Mouse (Mus musculus): Measurements from ENCODE around the gene Dnmt3c. TPM values are rescaled to one million over a fixed set of nuclear protein-coding genes. Genes with fewer than 3 reads are reported as not detected.

Gene Dnmt3c
- polyA plus RNA-seq, 1 experiment from 2014 or later = not detected

DNA sequence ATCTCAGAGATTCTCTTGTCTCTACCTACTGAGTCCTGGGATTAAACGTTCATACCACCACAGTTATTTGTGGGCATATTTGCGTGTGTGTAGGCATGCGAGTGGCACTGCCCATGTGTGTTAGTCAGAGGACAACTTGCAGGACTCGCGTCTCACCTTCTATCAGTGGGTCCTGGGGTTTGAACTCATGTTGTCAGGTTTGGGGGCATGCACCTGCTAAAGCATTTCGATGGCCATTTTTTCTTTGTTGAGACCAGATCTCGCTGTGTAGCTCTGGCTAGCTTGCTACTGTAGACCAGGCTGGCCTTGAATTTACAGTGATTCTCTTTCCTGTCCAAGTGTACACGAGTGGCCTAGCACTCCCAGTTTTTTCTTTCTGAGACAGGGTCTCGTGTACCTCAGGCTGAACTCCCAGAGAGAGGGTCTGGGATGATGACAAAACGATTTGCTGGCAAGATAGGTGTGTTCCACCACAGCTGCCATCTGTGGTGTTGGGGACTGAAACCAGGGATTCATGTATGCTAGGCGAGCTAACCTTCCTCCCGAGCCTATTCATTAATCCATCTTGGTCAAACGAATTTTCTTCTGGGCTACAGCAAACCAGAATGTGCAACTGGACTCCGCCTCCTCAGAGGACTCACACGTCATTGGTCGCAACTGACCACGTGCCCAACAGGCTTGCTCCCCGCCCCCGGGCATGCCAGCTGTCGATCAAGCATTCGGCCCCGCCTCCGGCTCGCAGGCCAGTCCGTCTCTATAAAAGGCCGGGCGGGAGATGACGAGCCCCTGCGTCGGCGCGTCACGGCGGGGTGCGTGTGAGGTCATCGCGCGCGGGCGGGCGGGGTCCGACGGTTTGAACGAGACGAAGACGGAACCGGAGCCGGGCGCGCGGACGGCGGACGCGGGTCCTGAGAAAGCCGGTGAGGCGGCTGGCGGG lies 44.3 kb downstream of the Dnmt3c start, which contains the start of gene Mapre1:
Gene Mapre1 (plus strand): TSS at position 775 of the 937 bp plus-strand sequence.
- H3K9ac ChIP-seq (ENCODE audit: low read depth, low read length) = peak within 1 kb of the TSS; percentile 94
- no peaks in the 10 kb centered on the region for H3K9me3 ChIP-seq (ENCODE audit: control insufficient read depth, low read length)
- peak within 1 kb of the TSS; percentile 86 for H3K4me2 ChIP-seq (ENCODE audit: low read depth, low read length)
- WGBS = 9% methylated on average over 58 of the region's 58 CpGs
- no peaks in the 10 kb centered on the region for H3K36me3 ChIP-seq (ENCODE audit: control insufficient read depth, insufficient read depth, low read length)
- H3K27me3 ChIP-seq (replicated peaks; ENCODE audit: control insufficient read depth, insufficient read depth, low read length) = no peaks in the 10 kb centered on the region
- H3K27ac ChIP-seq (ENCODE audit: low read length) = peak within 1 kb of the TSS; percentile 88
- peak within 1 kb of the TSS; percentile 78 for H3K4me3 ChIP-seq (ENCODE audit: low read length)
- H3K4me1 ChIP-seq (ENCODE audit: control insufficient read depth, insufficient read depth, low read length) = peaks cover 20% of the 10 kb centered on the region
- peak; percentile 98 for ATAC-seq

DNA sequence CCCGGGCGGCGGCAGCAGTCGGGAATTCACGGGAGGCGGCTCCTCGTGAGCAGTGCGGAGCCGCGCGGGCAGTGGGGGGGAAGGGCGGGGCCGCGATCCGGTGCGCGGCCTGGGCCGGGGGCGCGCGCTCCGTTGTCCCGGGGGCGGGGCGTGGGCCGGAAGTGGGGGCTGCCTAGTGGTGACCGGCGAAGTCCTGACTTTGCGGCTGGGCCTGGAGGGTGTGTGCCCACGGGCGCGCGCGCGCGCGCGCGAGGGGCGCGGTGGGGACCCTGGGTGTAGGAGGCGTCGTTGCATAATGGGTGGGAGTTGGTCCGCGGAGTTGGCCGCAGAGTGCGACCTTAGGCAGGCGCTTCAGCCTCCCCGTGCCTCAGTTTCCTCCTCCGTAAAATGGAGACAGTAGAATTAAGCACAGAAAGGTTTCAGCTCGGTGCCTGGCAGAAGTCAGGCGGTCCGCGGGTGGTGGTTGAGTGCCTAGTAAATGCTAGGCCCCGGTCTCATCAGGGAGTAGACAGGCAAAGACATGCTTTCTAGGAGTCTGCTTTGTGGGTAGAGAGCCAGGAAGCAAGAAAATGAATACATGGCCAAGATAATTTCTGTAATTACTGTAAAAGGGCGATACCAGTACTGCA lies 45.1 kb downstream of the Dnmt3c start:
- no peaks in the 10 kb centered on the region for H3K9me3 ChIP-seq (ENCODE audit: control insufficient read depth, low read length)
- WGBS = 1% methylated on average over 46 of the region's 56 CpGs
- peak overlapping the region; percentile 86 for H3K4me2 ChIP-seq (ENCODE audit: low read depth, low read length)
- H3K27me3 ChIP-seq (replicated peaks; ENCODE audit: control insufficient read depth, insufficient read depth, low read length) = no peaks in the 10 kb centered on the region
- ATAC-seq = peak; percentile 87
- H3K4me1 ChIP-seq (ENCODE audit: control insufficient read depth, insufficient read depth, low read length) = peaks cover 23% of the 10 kb centered on the region
- peak overlapping the region; percentile 88 for H3K27ac ChIP-seq (ENCODE audit: low read length)
- peak overlapping the region; percentile 94 for H3K9ac ChIP-seq (ENCODE audit: low read depth, low read length)
- peak overlapping the region; percentile 78 for H3K4me3 ChIP-seq (ENCODE audit: low read length)
- no peaks in the 10 kb centered on the region for H3K36me3 ChIP-seq (ENCODE audit: control insufficient read depth, insufficient read depth, low read length)

DNA sequence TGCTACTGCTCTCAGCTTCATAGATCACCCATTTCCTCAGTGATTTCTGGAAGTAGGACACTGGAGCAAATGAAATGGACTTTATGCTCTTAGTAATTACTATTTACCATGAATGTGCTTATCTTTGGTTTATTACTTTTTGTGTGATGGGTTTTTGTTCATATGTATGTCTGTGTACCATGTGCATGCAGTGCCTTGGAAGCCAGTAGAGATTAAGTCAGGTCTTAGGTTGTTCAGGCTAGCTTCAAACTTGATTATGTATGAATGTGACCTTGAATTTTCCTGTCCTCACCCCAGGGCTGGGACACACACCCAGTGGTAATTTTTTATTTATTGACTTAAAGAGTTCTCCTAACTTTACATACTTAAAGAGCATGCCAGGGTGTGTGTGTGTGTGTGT lies 51.5 kb downstream of the Dnmt3c start:
- 0 out of 2 replicates have a peak, but pooled peaks cover 7% of the 10 kb centered on the region for H3K36me3 ChIP-seq (ENCODE audit: control insufficient read depth, insufficient read depth, low read length)
- peak; percentile 61 for ATAC-seq
- no peak overlapping the region for H3K9ac ChIP-seq (ENCODE audit: low read depth, low read length)

DNA sequence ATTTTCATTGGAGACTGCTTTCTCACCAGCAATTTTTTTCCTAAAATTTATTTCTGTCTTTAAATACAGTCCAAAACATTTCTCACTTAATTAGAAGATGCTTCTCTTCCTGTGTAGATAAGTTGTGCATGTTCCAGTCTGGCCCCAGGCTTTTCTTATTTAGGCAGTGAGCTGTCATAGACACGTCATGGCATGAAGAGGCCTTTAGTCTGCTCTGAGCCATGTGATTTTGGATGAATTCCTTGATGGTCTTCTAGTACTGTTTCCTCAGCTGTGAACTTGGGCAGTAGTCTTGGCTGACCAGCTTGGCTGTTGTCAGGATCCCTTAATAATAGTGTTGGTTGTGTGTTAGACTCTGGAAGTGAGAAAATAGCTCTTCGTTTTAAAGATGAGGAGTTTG lies 53.9 kb downstream of the Dnmt3c start:
- no peak overlapping the region for H3K4me2 ChIP-seq (ENCODE audit: low read depth, low read length)
- 88% methylated on average over 2 of the region's 2 CpGs for WGBS
- no peak overlapping the region for H3K9ac ChIP-seq (ENCODE audit: low read depth, low read length)
- H3K4me1 ChIP-seq (ENCODE audit: control insufficient read depth, insufficient read depth, low read length) = peaks cover 10% of the 10 kb centered on the region
- no peak overlapping the region for H3K4me3 ChIP-seq (ENCODE audit: low read length)
- no peak for ATAC-seq
- no peaks in the 10 kb centered on the region for H3K9me3 ChIP-seq (ENCODE audit: control insufficient read depth, low read length)
- no peak overlapping the region for H3K27ac ChIP-seq (ENCODE audit: low read length)
- H3K36me3 ChIP-seq (ENCODE audit: control insufficient read depth, insufficient read depth, low read length) = 0 out of 2 replicates have a peak, but pooled peaks cover 7% of the 10 kb centered on the region
- no peaks in the 10 kb centered on the region for H3K27me3 ChIP-seq (replicated peaks; ENCODE audit: control insufficient read depth, insufficient read depth, low read length)

More for the DNA sequence above, 51.5 kb downstream of the Dnmt3c start:
- no peaks in the 10 kb centered on the region for H3K27me3 ChIP-seq (replicated peaks; ENCODE audit: control insufficient read depth, insufficient read depth, low read length)
- no peak overlapping the region for H3K27ac ChIP-seq (ENCODE audit: low read length)
- peaks cover 18% of the 10 kb centered on the region for H3K4me1 ChIP-seq (ENCODE audit: control insufficient read depth, insufficient read depth, low read length)
- H3K4me3 ChIP-seq (ENCODE audit: low read length) = no peak overlapping the region
- H3K9me3 ChIP-seq (ENCODE audit: control insufficient read depth, low read length) = no peaks in the 10 kb centered on the region
- H3K4me2 ChIP-seq (ENCODE audit: low read depth, low read length) = no peak overlapping the region

GRCm38 (mm10) chr2:153762121-153762520 lies 65.7 kb downstream of the Dnmt3c start:
- no peak overlapping the region for H3K27ac ChIP-seq (ENCODE audit: low read length)
- no peaks in the 10 kb centered on the region for H3K27me3 ChIP-seq (replicated peaks; ENCODE audit: control insufficient read depth, insufficient read depth, low read length)
- H3K4me1 ChIP-seq (ENCODE audit: control insufficient read depth, insufficient read depth, low read length) = no peaks in the 10 kb centered on the region
- no peak overlapping the region for H3K4me2 ChIP-seq (ENCODE audit: low read depth, low read length)
- H3K9ac ChIP-seq (ENCODE audit: low read depth, low read length) = no peak overlapping the region
- WGBS = 86% methylated on average over 5 of the region's 5 CpGs
- peaks cover 15% of the 10 kb centered on the region for H3K36me3 ChIP-seq (ENCODE audit: control insufficient read depth, insufficient read depth, low read length)
- no peak for ATAC-seq
- no peaks in the 10 kb centered on the region for H3K9me3 ChIP-seq (ENCODE audit: control insufficient read depth, low read length)
- H3K4me3 ChIP-seq (ENCODE audit: low read length) = no peak overlapping the region

DNA sequence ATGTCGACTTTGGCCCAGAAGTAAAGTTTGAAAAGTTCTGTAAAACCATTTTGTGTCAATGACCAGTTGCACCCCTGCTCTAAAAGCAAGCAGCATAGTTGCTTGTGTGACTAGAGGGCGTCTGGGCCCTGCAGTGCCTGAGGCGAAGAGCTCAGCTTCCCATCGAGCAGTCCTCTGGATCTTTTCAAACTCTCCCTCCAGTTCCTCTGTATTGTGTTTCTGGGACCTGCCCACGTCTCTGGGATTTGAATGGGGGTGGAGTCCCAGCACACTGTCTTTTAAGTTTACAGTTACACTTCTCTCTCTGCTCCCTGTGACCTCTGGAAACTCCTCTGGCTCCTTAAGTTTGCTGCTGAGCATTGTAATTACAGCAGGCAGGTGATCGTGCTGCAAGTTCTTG lies 71.0 kb downstream of the Dnmt3c start:
- H3K36me3 ChIP-seq (ENCODE audit: control insufficient read depth, insufficient read depth, low read length) = 0 out of 2 replicates have a peak, but pooled peaks cover 7% of the 10 kb centered on the region

DNA sequence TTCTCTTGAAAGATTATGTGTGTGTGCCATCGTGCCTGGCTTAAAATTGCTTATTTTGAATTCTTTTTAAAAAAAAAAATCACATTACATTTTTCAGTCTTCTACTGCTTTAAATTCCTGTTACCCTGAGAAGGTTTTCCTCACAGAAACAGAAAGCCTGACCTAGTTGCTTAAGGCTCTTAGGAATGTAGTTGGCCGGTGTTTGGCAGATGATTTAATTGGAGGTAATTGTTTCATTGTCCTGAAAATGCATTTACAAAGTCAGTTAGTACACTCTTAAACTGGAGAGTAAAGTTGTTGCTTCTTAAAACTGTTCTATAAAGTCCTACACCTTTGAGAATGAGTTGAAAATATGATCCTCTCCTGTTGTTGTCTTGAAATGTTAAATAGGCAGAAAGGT lies 72.4 kb downstream of the Dnmt3c start:
- ATAC-seq = no peak
- H3K27me3 ChIP-seq (replicated peaks; ENCODE audit: control insufficient read depth, insufficient read depth, low read length) = no peaks in the 10 kb centered on the region
- no peaks in the 10 kb centered on the region for H3K9me3 ChIP-seq (ENCODE audit: control insufficient read depth, low read length)
- H3K27ac ChIP-seq (ENCODE audit: low read length) = no peak overlapping the region
- no peak overlapping the region for H3K9ac ChIP-seq (ENCODE audit: low read depth, low read length)
- H3K4me2 ChIP-seq (ENCODE audit: low read depth, low read length) = no peak overlapping the region
- 85% methylated on average over 2 of the region's 2 CpGs for WGBS
- no peak overlapping the region for H3K4me3 ChIP-seq (ENCODE audit: low read length)
- 0 out of 2 replicates have a peak, but pooled peaks cover 7% of the 10 kb centered on the region for H3K36me3 ChIP-seq (ENCODE audit: control insufficient read depth, insufficient read depth, low read length)
- H3K4me1 ChIP-seq (ENCODE audit: control insufficient read depth, insufficient read depth, low read length) = no peaks in the 10 kb centered on the region

More for the DNA sequence above, 71.0 kb downstream of the Dnmt3c start:
- Histone ChIP-seq H3K9me3 (ENCODE audit: control insufficient read depth, low read length) (no peaks in the 10 kb centered on the region), H3K4me2 (ENCODE audit: low read depth, low read length) (no peak overlapping the region), H3K27me3 (replicated peaks; ENCODE audit: control insufficient read depth, insufficient read depth, low read length) (no peaks in the 10 kb centered on the region), H3K4me3 (ENCODE audit: low read length) (no peak overlapping the region), H3K27ac (ENCODE audit: low read length) (no peak overlapping the region), H3K9ac (ENCODE audit: low read depth, low read length) (no peak overlapping the region), H3K4me1 (ENCODE audit: control insufficient read depth, insufficient read depth, low read length) (no peaks in the 10 kb centered on the region)
- WGBS = 49% methylated on average over 6 of the region's 6 CpGs
- ATAC-seq = no peak

GRCm38 (mm10) chr2:153772950-153773349 lies 76.5 kb downstream of the Dnmt3c start:
- H3K9ac ChIP-seq (ENCODE audit: low read depth, low read length) = no peak overlapping the region
- no peaks in the 10 kb centered on the region for H3K4me1 ChIP-seq (ENCODE audit: control insufficient read depth, insufficient read depth, low read length)
- ATAC-seq = no peak
- no peaks in the 10 kb centered on the region for H3K27me3 ChIP-seq (replicated peaks; ENCODE audit: control insufficient read depth, insufficient read depth, low read length)
- 85% methylated on average over 4 of the region's 4 CpGs for WGBS
- H3K9me3 ChIP-seq (ENCODE audit: control insufficient read depth, low read length) = no peaks in the 10 kb centered on the region
- no peak overlapping the region for H3K4me2 ChIP-seq (ENCODE audit: low read depth, low read length)
- H3K27ac ChIP-seq (ENCODE audit: low read length) = no peak overlapping the region
- no peaks in the 10 kb centered on the region for H3K36me3 ChIP-seq (ENCODE audit: control insufficient read depth, insufficient read depth, low read length)
- H3K4me3 ChIP-seq (ENCODE audit: low read length) = no peak overlapping the region

DNA sequence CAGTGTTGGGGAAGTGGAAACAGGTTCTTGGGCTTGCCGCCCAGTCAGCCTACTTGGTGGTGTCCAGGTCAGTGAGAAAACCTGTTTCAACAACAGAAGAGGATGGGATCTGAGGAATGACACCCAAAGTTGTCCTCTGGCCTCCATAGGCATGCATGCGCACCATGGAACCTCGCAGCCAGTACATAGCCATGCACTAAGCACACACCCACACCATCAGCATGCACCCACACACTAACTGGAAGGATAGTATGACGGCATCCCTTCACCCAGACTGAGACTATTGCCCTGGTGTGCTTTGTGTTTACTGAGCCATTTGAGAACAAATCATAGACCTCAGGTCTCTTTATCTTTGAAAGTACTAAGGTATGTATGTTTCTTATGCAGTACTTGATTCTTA lies 79.0 kb downstream of the Dnmt3c start:
- Histone ChIP-seq H3K36me3 (ENCODE audit: control insufficient read depth, insufficient read depth, low read length) (no peaks in the 10 kb centered on the region), H3K9me3 (ENCODE audit: control insufficient read depth, low read length) (no peaks in the 10 kb centered on the region), H3K4me1 (ENCODE audit: control insufficient read depth, insufficient read depth, low read length) (peaks cover 3% of the 10 kb centered on the region; the same call in 1 of the 2 replicates), H3K27ac (ENCODE audit: low read length) (no peak overlapping the region), H3K27me3 (replicated peaks; ENCODE audit: control insufficient read depth, insufficient read depth, low read length) (no peaks in the 10 kb centered on the region), H3K4me2 (ENCODE audit: low read depth, low read length) (no peak overlapping the region), H3K4me3 (ENCODE audit: low read length) (no peak overlapping the region), H3K9ac (ENCODE audit: low read depth, low read length) (no peak overlapping the region)
- no peak for ATAC-seq
- 93% methylated on average over 4 of the region's 4 CpGs for WGBS
